Mouse (Mus musculus) lung, adult 2 months (tissue): ENCODE measurements at regions not wholly inside any gene's neighbourhood (a gene's known extent, or its start where the extent isn't known, plus 50 kb on each side); places are given as distances from the start of the nearest gene placed in this dataset.

ENCODE experiments used
- CTCF ChIP-seq: fragments of 200-500 bp; IDR thresholded peaks from 2 replicates; pipeline ENCODE4 v1.5.1; 2011; ENCODE audit warnings: mild to moderate bottlenecking, low read length, control low read depth; ENCODE audit not compliant: insufficient read depth
- POLR2A ChIP-seq: fragments of 200-500 bp; IDR thresholded peaks from 2 replicates; pipeline ENCODE4 v1.6.1; 2011; ENCODE audit warnings: low read depth, mild to moderate bottlenecking, control low read depth, low read length, borderline replicate concordance; ENCODE audit errors: extremely low read depth

DNA sequence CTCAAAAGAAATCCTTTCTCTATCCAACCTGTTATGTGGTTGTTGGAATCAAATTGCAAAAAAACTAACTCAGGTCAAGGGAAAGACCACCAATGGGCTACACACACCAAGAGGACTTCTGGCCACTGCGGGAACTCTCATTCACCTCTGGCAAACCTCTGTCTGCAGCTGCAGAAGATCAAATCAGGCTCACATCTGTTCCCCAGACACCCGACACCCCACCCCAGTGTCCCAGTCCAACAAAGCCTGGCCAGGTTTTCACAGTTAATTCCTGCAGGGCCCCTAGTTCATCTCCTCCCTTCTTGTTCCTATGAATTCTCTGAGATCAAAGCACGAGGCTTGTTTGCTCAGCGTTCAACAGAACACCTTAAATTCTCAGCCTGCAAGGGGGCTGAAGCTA lies 82.0 kb upstream of the Rgma start:
- TF ChIP-seq CTCF (no peak), POLR2A (no peak)
